Mouse (Mus musculus) megakaryocyte-erythroid progenitor cell, adult 5 weeks (primary cell): ENCODE results near the gene Minpp1. TPM values are rescaled to one million over a fixed set of nuclear protein-coding genes. Genes with fewer than 3 reads are reported as not detected.

Experiments used
- polyA plus RNA-seq: library from polyadenylated mRNA; stranded (reverse); fragments of >175 nt; gene quantifications from 2 replicates; pipeline ENCODE4 v1.2.3, GENCODE M21; 2012

Gene Minpp1
- polyA plus RNA-seq = 194 and 205 TPM in 2 replicates

GRCm38 (mm10) chr19:32485681-32486105 is at the start of gene Minpp1:
TSS of gene Minpp1 (plus strand) at chr19:32485769.

DNA sequence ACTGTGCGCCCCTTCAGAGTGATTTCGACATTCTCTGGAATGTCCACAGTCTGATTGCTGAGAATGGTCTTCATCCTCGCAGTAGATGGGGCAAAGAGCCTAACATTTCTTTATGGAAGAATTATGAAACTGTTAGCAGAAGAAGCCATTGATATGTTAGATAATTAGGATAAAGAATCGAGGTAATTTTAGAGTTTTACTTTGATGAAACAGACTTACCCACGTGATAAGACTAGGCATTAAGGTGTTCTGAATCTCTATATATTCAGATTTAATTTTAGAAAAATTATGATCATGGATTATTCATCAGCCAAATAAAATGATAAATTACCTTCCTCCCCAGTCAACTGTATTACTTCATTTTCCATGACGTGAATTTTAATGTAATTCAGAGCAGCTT is 19.1 kb upstream of the Minpp1 start, which contains the start of gene Rpl9-ps6:
Gene Rpl9-ps6, minus strand, starts transcription at position 101 of the 400 bp plus-strand sequence.

Other genes starting within 250 kb of the Minpp1 start
- gene Sgms1, start 96.1 kb upstream of the Minpp1 start, polyA plus RNA-seq = 9.3 and 12.7 TPM in 2 replicates
- gene Rpl9-ps6, start 19.2 kb upstream of the Minpp1 start, polyA plus RNA-seq = 3.3 and 3.8 TPM in 2 replicates
- gene Papss2, start 110.0 kb downstream of the Minpp1 start, polyA plus RNA-seq = 4.3 and 9.1 TPM in 2 replicates